Mouse (Mus musculus): Measurements from ENCODE around the gene Ppp1r8. TPM values are rescaled to one million over a fixed set of nuclear protein-coding genes. Genes with fewer than 3 reads are reported as not detected.
A peak's percentile ranks its signal among the peaks of the same experiment; 100 is the strongest.

Ppp1r8 gene
- total and polyA plus RNA-seq, 2 experiments from 2014 or later = 42.7 to 76.4 TPM

DNA sequence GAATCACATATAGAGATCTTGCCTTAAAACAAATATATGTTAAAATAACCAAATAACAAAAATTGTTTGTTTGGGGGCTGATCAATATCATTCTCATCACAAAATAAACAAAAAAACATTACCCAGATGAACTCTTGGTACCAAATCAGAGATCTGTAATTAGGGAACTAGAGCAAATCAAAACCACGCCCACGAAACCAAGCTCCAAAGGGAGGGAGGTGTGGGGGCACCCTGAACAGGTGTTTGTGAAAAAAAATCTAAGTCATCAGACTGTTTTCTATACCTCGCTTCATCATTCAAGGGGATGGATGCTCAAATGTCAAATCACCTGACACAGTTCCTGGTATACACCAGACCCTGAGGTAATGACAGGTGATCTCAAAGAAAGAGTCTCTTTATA is 1.5 kb downstream of the Ppp1r8 start:
- 85% methylated on average over 3 of the region's 3 CpGs for WGBS
- TF ChIP-seq CTCF (IDR thresholded peaks at IDR 0.05; ENCODE audit: low read depth) = no peak
- Histone ChIP-seq H3K4me1 (ENCODE audit: insufficient read depth) (peaks cover 10% of the 10 kb centered on the region), H3K9me3 (ENCODE audit: low read length) (no peaks in the 10 kb centered on the region), H3K27me3 (ENCODE audit: insufficient read depth, low read length) (no peaks in the 10 kb centered on the region), H3K27ac (ENCODE audit: low read depth, low read length) (no peak overlapping the region), H3K9ac (peak overlapping the region; percentile 75), H3K4me3 (ENCODE audit: low read depth, low read length) (peak overlapping the region; percentile 69; the same call in 1 of the 2 replicates), H3K4me2 (ENCODE audit: low read depth) (peak overlapping the region; percentile 87), H3K36me3 (ENCODE audit: insufficient read depth) (peaks cover 32% of the 10 kb centered on the region)
- ATAC-seq = no peak
- no peak for DNase-seq

DNA sequence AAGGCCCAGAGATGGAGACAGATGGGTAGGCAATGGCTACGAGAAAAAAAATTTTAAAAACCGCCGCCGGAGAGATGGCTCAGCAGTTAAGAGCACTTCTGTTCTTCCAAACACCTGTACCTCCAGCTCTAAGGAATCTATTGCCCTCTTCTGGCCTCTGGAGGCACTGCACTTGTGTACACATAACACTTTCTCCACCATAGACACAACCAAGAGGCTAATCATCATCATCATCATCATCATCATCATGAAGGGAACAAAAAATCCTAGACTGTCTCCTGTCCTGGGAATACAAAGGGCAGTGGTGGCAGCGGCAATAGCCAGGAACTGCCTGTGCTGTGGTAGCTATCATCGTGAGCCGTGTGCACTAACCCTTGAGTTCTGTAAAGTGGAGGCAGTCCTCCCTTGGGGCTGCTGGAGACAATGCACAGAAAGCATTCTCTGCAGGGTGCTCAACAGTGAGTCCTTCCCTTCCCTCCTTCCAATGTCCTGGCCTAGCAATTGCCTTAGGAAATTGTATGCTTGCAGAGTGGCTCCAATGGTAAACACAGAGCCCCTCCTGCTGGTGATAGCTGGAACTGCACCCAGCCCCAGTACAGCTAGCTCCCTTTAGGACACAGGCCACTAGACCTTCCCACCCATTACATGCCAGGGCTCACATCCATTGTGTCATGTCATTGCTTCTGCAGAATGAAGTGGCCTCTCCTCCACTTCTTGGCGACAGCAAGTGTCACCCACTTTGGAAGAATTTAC is 19.2 kb downstream of the Ppp1r8 start:
- TF ChIP-seq CTCF (IDR thresholded peaks at IDR 0.05; ENCODE audit: low read depth) = peak; percentile 74
- no peak for ATAC-seq
- peak; percentile 32 for DNase-seq
- H3K9me3 ChIP-seq (ENCODE audit: low read length) = 0 out of 2 replicates have a peak, but pooled peaks cover 5% of the 10 kb centered on the region
- no peaks in the 10 kb centered on the region for H3K27me3 ChIP-seq (ENCODE audit: insufficient read depth, low read length)
- no peak overlapping the region for H3K4me2 ChIP-seq (ENCODE audit: low read depth)
- no peaks in the 10 kb centered on the region for H3K4me1 ChIP-seq (ENCODE audit: insufficient read depth)
- H3K4me3 ChIP-seq (ENCODE audit: low read depth, low read length) = no peak overlapping the region
- no peak overlapping the region for H3K27ac ChIP-seq (ENCODE audit: low read depth, low read length)
- 74% methylated on average over 8 of the region's 8 CpGs for WGBS
- H3K9ac ChIP-seq = no peak overlapping the region
- H3K36me3 ChIP-seq (ENCODE audit: insufficient read depth) = peaks cover 36% of the 10 kb centered on the region

DNA sequence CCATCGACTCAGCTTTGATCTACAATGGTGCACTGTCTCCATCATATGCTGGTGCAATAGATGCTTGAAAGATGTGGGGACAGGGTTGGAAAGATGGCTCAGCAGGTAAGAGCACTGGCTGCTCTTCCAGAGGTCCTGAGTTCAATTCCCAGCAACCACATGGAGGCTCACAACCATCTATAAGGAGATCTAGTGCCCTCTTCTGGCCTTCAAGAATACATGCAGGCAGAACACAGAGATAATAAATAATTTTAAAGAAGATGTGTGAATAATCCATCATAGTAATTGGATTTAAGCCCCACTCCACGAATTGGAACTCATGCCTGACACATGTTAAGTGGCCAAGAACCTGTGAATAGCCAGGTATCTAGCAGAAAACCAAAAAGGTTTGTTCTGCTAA is 24.5 kb downstream of the Ppp1r8 start:
- no peaks in the 10 kb centered on the region for H3K27me3 ChIP-seq (ENCODE audit: insufficient read depth, low read length)
- no peak overlapping the region for H3K4me2 ChIP-seq (ENCODE audit: low read depth)
- no peak overlapping the region for H3K4me3 ChIP-seq (ENCODE audit: low read depth, low read length)
- no peak overlapping the region for H3K27ac ChIP-seq (ENCODE audit: low read depth, low read length)
- DNase-seq (no peak), ATAC-seq (no peak)
- no peak for TF ChIP-seq CTCF (IDR thresholded peaks at IDR 0.05; ENCODE audit: low read depth)
- H3K9ac ChIP-seq = no peak overlapping the region
- H3K36me3 ChIP-seq (ENCODE audit: insufficient read depth) = no peaks in the 10 kb centered on the region
- 0 out of 2 replicates have a peak, but pooled peaks cover 5% of the 10 kb centered on the region for H3K9me3 ChIP-seq (ENCODE audit: low read length)
- no peaks in the 10 kb centered on the region for H3K4me1 ChIP-seq (ENCODE audit: insufficient read depth)
- WGBS = 52% methylated on average over 2 of the region's 2 CpGs

DNA sequence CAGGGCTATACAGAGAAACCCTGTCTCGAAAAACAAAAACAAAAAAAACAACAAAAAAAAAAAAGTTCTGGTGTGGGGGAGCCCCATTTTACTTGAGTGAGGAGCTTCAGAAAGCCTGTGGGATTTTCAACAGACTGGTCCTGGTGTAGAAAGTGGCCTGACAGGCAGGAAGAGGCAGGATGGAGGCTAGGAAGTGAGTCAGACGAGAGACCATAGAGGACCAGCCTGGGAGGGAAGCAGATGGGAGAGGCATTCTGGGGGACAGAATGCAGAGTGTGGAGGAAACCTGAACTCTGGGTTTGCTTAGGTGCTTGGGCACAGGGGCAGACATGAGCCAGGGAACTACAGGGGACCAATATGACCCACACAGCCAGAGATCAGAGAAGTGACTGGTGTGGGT is 26.1 kb downstream of the Ppp1r8 start:
- H3K4me3 ChIP-seq (ENCODE audit: low read depth, low read length) = no peak overlapping the region
- no peaks in the 10 kb centered on the region for H3K4me1 ChIP-seq (ENCODE audit: insufficient read depth)
- no peak overlapping the region for H3K9ac ChIP-seq
- no peak overlapping the region for H3K4me2 ChIP-seq (ENCODE audit: low read depth)
- no peak overlapping the region for H3K27ac ChIP-seq (ENCODE audit: low read depth, low read length)
- TF ChIP-seq CTCF (IDR thresholded peaks at IDR 0.05; ENCODE audit: low read depth) = no peak
- 0 out of 2 replicates have a peak, but pooled peaks cover 5% of the 10 kb centered on the region for H3K9me3 ChIP-seq (ENCODE audit: low read length)
- ATAC-seq (no peak), DNase-seq (no peak)
- 66% methylated on average over 2 of the region's 2 CpGs for WGBS
- H3K36me3 ChIP-seq (ENCODE audit: insufficient read depth) = no peaks in the 10 kb centered on the region
- H3K27me3 ChIP-seq (ENCODE audit: insufficient read depth, low read length) = no peaks in the 10 kb centered on the region

DNA sequence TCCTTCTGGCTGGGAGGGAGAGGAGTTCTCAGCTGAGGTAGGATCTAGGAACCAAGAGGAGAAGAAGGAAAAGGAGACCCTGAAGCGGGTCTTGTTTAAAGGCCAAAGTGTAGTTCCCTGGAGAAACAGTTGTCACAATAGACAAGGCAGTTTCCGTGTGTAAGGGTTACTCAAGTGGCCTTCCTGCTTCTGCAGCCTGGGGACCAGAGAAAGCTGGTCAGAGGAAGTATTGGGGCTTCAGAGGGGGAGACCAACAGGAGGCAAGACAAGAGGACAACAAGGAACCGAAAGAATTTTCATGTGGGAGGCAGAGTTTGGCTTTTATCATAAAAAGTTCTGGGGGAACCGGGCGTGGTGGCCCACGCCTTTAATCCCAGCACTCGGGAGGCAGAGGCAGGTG is 26.6 kb downstream of the Ppp1r8 start:
- no peak for TF ChIP-seq CTCF (IDR thresholded peaks at IDR 0.05; ENCODE audit: low read depth)
- Histone ChIP-seq H3K4me2 (ENCODE audit: low read depth) (no peak overlapping the region), H3K36me3 (ENCODE audit: insufficient read depth) (no peaks in the 10 kb centered on the region), H3K9ac (no peak overlapping the region), H3K27me3 (ENCODE audit: insufficient read depth, low read length) (no peaks in the 10 kb centered on the region), H3K27ac (ENCODE audit: low read depth, low read length) (no peak overlapping the region), H3K4me1 (ENCODE audit: insufficient read depth) (no peaks in the 10 kb centered on the region), H3K4me3 (ENCODE audit: low read depth, low read length) (no peak overlapping the region), H3K9me3 (ENCODE audit: low read length) (0 out of 2 replicates have a peak, but pooled peaks cover 5% of the 10 kb centered on the region)
- ATAC-seq (no peak), DNase-seq (no peak)
- 86% methylated on average over 7 of the region's 7 CpGs for WGBS

DNA sequence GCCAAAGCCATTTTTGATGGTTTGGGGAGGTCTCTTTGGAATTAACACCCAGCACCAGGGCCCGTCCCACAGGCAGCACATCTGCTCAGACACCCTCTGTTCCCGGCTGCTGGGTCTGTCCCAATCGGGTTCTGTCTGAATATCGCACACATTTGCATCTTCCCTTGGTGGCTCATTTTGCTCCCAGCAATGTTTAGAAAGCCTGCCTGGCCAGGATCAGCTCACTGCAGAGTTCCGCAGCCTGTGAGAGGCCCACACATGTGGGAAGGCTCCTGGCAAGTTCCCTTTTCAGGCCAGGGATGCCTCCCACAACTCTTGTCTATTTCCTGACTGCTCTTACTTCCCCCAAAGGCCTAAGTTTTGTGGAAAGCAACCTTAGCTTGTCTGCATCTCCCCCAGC is 33.3 kb downstream of the Ppp1r8 start:
- 91% methylated on average over 5 of the region's 5 CpGs for WGBS
- ATAC-seq = no peak
- no peak for TF ChIP-seq CTCF (IDR thresholded peaks at IDR 0.05; ENCODE audit: low read depth)
- Histone ChIP-seq H3K4me3 (ENCODE audit: low read depth, low read length) (no peak overlapping the region), H3K36me3 (ENCODE audit: insufficient read depth) (no peaks in the 10 kb centered on the region), H3K9me3 (ENCODE audit: low read length) (no peaks in the 10 kb centered on the region), H3K27me3 (ENCODE audit: insufficient read depth, low read length) (no peaks in the 10 kb centered on the region), H3K27ac (ENCODE audit: low read depth, low read length) (no peak overlapping the region), H3K9ac (no peak overlapping the region), H3K4me2 (ENCODE audit: low read depth) (no peak overlapping the region), H3K4me1 (ENCODE audit: insufficient read depth) (no peaks in the 10 kb centered on the region)
- DNase-seq = no peak

DNA sequence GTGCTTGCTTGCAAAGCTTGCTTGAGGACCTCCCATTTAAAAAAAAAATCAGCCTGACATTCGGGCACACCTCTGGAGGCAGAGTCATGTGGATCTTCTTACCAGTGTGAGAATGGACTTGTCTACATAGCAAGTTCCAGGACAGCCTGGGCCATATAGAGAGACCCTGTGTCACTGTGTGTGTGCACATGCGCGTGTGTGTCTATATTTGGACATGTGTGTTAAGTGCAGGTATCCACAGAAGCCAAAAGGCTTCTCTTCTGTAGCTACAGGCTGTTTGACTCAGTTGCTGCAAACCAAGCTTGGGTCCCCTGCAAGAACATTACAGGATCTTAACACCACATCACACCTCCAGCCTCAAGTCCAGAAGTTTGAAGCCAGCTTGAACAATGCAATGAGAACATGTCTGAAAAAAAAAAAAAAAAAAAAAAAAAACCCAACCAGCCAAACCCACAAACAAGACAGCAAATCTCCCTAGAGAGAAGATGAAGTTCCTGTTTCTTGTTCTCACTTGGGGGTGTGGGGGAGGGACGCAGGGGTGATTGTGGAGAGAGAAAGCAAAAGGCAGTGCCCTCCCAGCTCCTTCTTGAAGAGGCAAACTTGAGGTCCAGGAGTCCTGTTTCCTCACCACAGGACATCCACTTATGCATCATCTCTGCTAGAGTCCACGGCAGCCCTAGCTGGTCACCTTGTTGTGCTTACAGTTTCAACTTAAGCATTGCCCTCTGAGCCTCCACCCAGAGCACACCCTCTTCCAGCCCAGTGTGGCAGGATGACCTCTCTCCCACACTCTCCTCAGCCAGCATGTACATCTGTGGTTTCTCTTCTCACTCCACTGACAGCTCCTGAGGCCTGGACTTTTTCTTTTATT is 35.0 kb downstream of the Ppp1r8 start:
- 80% methylated on average over 5 of the region's 5 CpGs for WGBS
- TF ChIP-seq CTCF (IDR thresholded peaks at IDR 0.05; ENCODE audit: low read depth) = no peak
- Histone ChIP-seq H3K27ac (ENCODE audit: low read depth, low read length) (no peak overlapping the region), H3K9me3 (ENCODE audit: low read length) (no peaks in the 10 kb centered on the region), H3K4me1 (ENCODE audit: insufficient read depth) (no peaks in the 10 kb centered on the region), H3K27me3 (ENCODE audit: insufficient read depth, low read length) (no peaks in the 10 kb centered on the region), H3K36me3 (ENCODE audit: insufficient read depth) (no peaks in the 10 kb centered on the region), H3K9ac (no peak overlapping the region), H3K4me3 (ENCODE audit: low read depth, low read length) (no peak overlapping the region), H3K4me2 (ENCODE audit: low read depth) (no peak overlapping the region)
- no peak for ATAC-seq
- DNase-seq = no peak

Data from forebrain, postnatal 0 days (tissue).